Mouse (Mus musculus): ENCODE data around the gene Als2cl.

Gene Als2cl

DNA sequence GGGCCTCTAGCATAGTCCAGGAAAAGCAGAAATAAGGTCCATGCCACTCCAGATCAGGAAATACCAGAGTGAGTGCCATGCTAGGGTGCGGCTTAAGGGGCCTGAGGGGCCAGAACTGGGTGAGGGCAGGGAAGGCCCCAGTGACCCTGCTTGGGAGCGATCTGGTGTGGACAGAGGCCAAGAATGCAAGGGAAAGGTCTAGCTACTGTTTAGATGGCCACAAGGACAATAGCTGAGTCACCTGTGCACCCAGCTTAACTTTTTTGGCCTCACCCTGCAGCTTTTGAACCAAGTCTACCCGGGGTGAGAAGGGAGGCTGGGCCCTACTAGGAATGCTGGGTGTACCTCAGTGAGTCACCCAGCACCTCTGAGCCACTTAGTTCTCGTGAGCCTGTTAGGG is 1.1 kb downstream of the Als2cl start:
- CTCF ChIA-PET = no interaction called here

DNA sequence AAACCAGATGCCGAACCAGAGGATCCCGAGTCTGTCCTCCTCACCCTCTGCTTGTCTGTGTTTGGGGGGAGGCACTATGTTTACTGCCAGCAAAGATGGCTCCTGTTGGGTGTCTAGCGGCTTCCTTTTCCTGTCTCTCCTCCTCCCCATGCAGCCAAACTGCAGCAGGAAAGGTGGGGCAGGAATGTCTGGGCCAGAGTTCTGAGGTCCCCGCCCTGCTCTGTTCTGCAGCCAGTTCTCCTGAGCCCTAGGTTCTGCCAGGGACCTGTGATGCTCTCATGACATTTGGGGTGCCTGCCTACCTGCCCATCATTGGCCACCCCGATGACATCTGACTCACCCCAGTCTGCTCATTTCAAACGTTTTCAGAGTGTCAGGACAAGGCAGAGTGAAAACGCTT is 2.3 kb downstream of the Als2cl start:
- CTCF ChIA-PET = no interaction called here

DNA sequence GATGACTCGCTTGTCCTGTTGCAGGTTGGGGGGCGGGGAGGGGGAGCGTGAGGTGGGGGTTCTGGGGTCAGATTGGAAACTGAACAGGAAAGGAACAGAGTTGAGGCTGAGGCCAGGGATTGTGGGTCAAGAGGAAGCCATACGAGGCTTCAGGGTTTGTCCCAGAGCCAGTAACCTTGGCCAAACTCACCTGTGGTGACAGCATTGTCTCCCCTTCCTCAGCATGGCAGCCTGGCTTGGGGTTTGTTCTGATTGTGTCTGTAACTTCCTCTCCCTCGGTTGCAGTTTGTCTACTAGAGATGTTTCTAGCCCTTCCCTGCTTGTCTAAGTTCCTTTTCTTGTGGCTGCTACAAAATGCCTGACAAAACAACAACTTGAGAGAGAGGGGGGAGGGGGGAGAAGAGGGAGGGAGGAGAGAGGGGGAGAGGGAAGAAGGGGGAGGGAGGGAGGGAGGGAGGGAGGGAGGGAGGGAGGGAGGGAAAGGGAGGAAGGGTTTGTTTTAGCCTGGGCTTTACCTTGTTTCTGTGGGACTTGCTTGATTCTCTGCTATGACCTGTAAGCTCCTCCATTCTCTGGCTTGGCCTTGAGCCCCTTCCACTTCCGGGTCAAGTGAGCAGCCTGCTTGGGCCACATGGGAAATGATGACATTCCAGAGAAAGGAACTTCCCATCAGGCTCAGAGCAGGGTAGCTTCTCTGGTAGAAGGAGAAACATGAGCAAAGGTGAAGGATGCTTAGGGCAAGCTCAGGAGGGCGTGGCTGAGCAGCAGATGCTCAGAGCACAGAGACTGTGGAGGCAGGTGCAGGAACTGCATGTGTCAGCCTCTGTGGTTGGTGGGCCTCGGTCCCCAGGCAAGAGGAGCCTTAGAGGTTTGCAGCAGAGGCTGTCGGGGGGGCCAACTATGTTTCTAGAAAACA is 8.0 kb downstream of the Als2cl start:
- CTCF ChIA-PET = interaction anchor here (0.6 kb wide), 1 partner anchor 12 kb away, joined by 19 read pairs; no protein-coding TSS in a partner anchor

DNA sequence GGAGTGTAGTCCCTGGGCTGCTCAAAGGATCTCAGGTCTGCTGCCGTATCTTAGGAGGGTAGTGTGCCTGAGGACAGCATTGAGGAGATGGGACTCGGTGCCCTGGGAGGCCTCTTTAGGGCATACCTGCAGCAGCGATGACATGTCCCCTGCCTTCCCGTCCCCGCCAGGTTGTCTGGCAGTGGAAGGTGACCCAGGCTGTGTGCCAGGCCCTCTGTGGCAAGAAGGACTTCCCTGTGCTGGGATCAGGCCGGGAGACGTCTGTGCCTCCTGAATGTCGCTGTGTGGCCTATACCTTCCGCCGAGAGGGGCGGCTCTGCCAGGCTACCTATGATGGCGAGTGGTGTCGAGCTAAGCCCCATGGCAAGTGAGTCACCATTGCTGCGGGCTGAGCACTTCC is 9.3 kb downstream of the Als2cl start:
- CTCF ChIA-PET = no interaction called here

DNA sequence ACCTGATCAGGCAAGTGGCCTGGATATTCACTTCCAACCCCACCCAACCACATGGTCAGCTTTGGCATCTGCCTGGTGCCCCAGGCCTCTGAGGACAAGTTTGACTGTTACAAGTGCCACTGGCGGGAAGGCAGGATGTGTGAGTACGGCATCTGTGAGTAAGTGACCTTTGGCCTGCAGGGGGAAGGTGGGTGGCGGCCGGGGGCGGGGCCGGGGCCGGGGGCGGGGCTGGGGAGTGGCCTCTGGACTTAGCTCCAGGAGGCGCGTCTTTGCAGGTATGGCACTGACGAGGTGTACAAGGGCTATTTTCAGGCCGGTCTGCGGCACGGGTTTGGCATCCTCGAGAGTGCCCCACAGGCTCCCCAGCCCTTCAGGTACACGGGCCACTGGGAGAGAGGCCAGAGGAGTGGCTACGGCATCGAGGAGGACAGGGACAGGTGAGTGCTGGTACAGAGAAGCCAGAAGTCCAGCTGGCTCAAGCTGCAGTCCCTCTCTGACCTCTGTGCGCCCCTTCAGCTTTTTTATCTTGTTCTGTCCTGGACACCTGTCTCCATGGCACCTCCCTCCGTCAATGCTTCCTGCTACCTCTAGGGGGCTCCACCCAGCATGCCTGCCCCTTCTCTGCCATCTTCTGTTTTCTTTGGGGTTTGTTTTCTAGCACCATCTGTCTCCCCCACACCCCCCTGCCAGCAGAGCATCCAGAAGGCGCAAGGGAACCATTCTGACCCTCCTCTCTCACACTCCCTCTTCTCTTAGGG is 10.5 kb downstream of the Als2cl start:
- CTCF ChIA-PET = no interaction called here

DNA sequence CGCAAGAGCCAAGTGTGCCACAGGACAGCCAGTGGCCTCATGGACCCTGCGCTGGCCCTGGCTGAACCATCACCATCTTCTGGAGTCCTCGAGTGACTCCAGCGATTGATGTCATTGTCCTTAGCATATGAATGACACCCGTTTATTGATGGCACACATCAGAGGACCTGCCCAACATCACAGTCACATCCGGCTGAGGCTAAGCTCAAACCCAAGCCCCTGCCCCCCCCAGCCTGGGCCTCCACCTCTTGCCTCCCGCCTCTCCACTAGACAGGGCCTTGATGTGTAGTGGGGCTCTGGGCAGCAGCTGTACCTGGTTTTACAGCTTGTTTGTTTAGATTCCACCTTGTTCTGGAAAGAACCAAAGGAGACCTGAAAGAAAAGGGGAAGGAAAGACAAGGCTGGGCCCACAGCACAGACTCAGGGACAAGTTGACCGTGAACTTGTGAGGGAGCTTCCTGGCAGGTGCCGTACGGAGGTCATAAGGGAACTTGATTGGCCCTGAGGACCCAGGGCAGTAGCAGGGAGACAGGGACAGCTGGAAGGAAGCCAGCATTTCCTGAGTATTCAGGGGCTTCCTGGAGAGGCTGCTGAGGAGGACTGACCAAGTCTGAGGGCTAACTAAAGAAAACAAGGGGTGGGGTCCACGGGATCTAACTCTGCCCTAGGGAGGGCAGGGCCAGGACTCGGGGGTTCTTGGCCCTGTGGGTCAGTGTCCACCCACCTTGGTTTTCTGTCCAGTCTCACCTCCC is 11.6 kb downstream of the Als2cl start:
- CTCF ChIA-PET = no interaction called here

DNA sequence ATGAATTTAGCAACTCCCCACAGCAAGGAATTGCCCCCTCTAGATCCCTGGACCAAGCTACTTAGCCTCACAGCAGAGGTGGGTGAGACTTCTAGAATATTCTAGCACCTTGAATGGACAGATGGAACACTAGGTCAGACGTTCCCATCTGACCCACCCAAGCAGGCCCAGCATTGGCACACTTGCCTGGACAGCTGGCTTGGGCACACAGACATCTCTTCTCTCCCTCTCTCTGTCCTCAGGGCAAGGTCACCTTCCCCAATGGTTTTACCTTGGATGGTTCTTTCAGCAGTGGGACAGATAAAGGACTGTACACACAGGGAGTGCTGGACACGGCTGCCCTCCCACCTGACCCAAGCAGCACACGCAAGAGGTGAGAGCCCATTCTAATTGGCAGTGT is 12.9 kb downstream of the Als2cl start:
- CTCF ChIA-PET = no interaction called here

DNA sequence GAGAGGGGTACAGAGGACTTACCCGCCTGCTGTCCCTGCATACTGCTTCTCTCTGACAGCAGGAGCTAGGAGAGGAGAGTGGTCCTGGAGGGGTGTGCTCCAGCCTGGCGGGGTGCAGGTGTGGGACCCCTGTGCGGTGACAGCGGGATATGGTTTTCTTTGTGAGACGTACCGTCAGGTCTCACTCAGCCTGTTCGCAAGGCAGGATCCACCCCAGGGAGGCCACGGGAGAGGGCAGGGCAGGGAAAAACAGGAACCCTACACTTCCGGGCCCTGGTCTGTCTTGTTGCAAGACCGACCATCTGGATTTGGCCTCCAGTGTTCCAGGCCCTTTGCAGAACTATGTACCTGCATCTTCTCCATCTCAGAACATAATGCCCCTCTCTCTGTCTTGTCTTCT is 13.8 kb downstream of the Als2cl start:
- CTCF ChIA-PET = no interaction called here

DNA sequence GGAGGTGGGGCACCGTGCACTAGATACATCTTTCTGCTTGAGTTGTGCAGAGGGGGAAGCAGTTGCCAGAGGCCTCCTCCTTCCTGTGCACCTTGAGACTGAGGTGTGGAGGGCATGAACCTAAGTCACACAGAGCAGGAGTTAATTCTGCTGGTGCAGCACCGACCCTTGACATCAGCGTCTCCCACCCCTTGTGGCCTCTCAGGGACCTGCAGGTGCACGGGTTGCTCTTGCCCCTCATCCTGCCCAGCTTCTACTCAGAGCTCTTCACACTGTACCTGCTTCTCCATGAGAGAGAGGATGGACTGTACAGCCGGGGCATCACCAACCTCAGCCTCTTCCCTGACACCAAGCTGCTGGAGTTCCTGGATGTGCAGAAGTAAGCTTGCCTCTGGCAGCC is 15.8 kb downstream of the Als2cl start:
- CTCF ChIA-PET = no interaction called here

DNA sequence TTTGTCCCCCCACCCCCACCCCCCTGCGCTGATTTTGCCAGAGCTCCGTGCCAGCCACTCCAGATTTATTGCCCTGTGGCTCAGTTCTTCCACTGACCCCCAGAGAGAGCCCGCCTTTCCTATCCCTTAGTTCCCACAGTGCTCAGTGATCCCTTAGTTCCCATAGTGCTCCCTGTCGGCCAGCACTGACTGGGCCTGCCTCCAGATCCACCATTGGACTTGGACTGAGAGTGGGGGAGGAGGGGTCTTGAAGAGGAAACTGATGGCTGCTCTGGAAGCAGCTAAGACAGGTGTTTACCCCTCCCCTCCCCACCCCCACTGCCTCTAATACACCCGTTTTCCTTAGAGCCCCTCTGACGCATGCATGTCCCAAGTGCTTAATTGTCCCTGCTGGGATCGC is 16.3 kb downstream of the Als2cl start:
- CTCF ChIA-PET = no interaction called here

DNA sequence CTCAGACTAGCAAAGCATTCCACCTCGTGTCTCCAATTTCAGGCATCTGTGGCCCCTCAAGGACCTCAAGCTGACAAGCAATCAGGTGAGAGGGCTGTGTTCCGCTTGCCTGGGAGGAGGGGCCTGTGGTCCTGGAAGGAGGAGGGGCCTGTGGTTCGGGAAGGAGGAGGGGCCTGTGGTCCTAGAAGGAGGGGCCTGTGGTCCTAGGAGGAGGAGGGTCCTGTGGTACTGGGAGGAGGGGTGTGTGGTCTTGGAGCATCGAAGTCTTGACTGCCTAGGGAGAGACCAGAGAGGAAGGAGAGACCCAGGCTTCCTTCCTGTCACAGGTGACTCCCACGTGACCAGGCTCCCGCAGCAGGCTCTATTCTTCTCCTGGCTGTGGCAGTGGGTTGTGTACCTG is 16.9 kb downstream of the Als2cl start:
- CTCF ChIA-PET = no interaction called here

DNA sequence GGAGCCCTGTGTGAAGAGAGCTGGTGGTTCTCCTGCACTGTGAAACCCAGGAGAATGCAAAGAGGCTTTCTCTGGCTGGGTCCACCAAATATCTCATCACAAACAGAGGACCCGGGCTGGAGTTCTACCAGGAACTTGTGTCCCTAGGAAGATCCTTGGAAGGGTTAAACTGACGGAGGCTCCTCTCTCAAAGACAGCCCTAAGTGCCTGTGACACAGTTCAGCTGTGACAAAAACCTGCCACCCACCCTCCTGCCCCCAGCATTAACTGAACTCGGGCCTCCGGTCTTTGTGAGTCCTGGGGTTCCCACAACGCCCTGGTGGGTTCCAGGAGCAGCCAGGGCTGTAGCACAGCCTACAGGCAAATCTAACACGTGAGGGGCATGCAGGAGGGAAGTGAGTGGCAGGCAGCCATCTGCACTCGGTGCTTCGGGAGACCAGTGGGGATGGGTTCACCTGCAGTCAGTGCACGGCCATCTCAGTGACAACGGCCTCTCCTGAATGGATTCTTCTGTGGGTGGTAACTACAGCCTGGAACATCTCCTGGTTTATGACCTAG is 19.9 kb downstream of the Als2cl start:
- CTCF ChIA-PET = no interaction called here

DNA sequence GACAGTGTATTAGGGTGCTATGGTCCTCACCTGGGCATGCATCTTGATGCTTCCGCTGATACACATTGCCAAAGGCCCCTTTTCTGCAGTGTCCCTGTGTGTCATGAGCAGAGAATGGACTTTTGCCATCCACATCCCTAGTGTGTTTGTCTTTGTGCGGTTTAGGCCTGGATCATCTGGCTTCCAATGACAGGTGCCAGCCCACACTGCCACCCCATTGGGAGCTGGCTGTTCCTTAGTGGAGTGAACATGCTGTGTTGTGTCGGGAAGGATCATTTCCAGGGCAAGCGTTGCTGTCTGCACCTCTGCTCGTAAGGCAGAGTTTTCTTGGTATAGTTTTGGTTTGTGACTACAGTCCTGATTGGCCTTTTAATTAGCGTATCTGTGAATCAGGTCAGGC is 21.5 kb downstream of the Als2cl start:
- CTCF ChIA-PET = no interaction called here

DNA sequence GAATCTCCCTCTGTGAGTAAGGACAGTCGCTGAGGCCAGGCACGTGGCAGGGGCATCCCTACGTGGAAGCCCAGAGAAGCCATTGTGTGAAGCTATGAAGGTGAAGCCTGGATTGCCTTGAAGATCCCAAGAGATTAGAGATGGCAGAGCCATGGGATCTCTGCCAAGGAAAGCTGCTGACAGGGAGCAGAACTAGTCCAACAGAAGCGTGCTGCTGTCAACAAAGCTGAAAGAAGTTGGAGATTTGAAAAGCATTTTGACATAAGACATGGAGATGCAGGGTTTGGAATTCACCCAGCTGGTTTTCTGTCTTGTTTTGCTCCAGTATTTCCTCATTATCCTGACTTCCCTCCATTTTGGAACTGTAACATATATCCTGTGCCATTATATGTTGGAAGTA is 22.6 kb downstream of the Als2cl start:
- CTCF ChIA-PET = no interaction called here

DNA sequence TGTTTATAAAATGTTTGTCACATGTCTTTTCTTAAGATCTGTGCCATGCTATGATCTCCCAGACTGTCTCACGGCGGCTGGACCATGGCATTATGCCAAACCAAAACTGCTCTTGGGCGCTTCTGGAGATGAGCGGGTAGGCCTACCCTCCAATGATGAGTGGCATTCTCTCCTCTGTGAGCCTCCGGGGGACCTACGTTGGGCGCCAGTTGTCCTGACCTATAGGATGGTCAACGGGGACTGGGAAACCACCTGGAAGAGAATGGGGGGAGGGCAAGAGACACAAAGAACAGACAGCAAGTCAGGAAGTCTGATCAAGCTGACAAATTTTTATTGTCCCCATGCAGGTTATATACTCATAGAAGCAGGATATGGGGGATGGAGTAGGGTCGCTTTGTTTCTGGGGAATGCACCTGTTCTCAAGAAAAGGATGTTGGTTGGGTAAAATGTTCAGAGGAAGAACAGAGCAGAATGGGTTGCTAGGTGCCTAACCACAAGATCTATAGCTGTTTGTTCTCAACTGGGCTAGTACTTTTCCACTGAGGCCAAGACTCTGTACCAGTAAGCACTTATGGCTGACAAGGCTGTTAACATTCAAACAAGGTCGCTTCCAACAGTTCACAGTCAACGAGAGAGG is 27.6 kb downstream of the Als2cl start:
- CTCF ChIA-PET = no interaction called here

DNA sequence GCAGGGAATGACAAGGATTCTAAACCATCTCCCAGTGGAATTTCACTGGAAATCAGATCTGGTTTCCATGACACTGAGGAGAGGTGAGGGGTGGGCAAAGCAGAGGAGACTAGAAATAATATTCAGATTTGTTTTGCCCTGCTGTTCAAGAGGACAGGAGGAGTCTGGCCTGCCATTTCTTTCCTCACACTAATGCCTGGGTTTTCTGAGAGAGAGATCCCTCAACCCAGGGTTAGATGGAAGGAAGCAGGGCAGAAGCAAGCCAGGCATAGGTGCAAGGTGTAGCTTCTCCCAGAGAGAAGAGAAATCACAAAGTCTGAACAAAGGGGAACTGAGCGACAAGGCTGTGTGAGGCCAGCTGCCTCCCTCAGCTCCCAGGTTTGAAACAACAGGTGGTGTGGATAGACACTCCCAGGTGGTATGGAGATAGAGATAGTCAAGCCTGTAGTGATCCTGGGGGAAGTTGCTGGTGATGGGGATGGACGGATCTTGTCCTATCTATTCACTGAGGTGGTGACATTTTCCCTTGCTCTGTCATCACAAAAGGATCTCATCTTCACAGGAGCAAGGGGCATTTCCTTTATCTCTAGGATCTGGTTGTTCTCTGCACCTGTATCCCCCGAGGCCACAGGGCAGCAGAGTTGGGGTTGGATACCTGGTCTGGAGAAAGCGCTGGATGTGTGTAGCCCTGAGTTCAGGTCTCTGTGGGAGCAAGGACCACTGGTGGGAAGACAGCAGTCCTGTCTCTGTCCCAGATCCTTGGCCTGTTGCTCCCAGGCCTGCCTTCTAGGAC is 28.4 kb downstream of the Als2cl start:
- CTCF ChIA-PET = no interaction called here

DNA sequence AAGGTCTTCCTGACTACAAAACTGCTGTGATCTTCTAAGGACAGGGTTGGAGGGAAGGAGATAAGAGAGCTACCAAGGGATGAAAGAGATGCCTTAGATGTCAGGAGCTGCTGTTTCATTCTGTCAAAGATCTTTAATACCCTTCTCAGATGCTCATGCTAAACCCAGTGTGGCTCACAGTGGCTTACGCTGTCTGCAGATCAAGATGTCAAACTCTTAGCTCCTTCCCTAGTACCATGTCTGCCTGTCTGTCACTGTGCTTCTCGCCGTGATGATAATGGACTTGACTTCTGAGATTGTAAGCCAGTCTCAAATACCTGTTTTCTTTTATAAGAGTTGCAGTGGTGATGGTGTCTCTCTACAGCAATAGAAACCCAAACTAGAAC is 29.0 kb downstream of the Als2cl start:
- CTCF ChIA-PET = no interaction called here

DNA sequence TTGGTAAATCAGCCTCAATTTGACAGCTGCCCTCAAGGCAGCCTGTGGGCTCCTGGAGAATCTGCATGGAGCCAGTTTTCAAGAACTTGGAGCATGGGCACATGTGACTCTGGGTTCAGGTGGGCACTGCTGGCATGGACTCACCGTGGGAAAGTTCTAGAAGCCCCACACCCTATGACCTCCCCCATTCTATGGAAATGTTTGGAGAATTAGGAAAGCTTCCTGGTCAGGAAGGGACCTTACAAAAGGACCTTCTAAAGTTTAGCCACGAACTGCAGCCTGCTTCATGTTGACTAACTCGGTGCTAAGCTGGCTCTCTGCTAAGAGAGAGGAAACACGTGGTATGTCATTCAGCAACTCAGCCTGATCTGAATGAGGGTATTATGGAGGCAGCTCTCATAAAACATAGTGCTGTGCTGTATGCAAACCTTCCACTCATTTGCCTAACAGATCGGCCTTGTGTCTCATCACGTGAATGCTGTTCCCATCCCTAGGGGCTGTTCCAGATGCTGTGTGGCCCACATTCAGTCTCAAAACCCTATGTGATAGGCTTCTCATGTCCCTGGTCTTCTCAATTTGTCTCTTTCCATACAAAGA is 29.8 kb downstream of the Als2cl start:
- CTCF ChIA-PET = interaction anchor here (0.5 kb wide), 1 partner anchor 145 kb away, joined by 4 read pairs; no protein-coding TSS in a partner anchor

DNA sequence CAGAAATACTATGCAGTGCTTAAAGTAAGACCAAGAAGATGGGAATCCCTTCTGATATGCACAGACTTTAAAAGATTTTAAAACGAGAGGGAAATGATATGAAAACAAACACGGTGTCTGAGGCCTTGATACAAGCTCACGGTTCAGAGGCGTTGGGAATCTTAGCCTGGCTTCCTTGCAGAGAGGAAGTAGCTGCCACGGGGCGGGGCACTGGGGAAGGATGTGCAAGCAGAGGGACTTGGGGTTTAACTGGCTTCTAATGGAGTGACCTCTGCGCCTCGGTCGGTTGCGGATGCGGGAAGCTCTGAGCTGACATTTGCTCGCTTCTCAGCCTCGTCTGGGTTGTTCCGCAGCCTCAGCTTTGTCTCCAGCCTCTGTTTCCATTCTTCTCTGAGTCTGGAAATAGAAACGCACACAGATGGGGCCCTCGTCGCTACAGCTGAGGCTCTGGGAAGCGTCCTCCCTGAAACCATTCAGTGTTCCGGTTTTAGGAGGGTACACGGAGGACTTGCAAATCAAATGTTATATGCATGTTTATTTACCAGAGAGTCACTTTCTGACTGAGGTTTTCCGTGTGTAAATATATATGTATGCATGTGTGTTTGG is 35.1 kb downstream of the Als2cl start:
- CTCF ChIA-PET = no interaction called here

DNA sequence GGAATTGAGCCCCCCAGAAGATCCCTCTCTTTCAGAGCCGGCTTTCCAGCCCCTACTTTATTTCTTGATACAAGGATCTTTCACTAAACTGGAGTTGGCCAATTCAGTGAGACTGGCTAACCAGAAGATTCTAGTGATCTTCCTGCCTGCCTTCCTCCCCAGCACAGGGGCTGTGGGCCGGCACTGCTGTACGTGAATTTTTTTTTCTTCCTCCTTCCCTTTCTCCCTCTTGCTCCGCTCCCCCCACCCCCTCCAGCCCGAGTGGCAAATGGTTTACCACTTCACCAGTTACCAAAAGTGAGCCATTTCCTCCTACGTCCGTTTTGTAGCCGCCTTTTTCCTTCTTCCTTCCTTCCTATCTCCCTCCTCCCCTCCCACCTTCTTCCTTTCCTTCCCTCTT is 35.8 kb downstream of the Als2cl start:
- CTCF ChIA-PET = no interaction called here

All from spleen, embryonic (tissue).